Mouse (Mus musculus): ENCODE data around the gene Gm14410.
"Not testable (repeated sequence)": the region's sequence is repeated elsewhere in the genome, so short reads cannot be mapped to it uniquely, and the experiment has no call there.

The Gm14410 gene

GRCm38 (mm10) chr2:177206341-177206740, at the start of gene Gm14410:
Gene Gm14410 (minus strand): TSS chr2:177206421.
- not testable (repeated sequence) for DNase-seq (ENCODE audit: low spot score)

- DNase-seq (ENCODE audit: low spot score): not testable (repeated sequence)
Observed at GRCm38 (mm10) chr2:177247449-177247848, 41.2 kb upstream of the Gm14410 start.

GRCm38 (mm10) chr2:177230461-177230860, 24.2 kb upstream of the Gm14410 start:
- DNase-seq (ENCODE audit: low spot score): not testable (repeated sequence)

GRCm38 (mm10) chr2:177172749-177173148, 33.5 kb downstream of the Gm14410 start:
- DNase-seq (ENCODE audit: low spot score): not testable (repeated sequence)
